Mouse (Mus musculus): Measurements from ENCODE around the gene Prn.

Gene Prn

GRCm38 (mm10) chr2:131909683-131910572 is at the start of gene Prn, which contains the start of gene Prnp:
Prn (plus strand) TSS chr2:131909957.
Prnp (plus strand) TSS chr2:131909928.
- DNase-seq (ENCODE audit: low spot score in 2 of 2) = peak; percentile 70 to 87

- DNase-seq (ENCODE audit: low spot score in 2 of 2) = no peak
Observed at GRCm38 (mm10) chr2:131862617-131863275, 47.0 kb upstream of the Prn start.

GRCm38 (mm10) chr2:131863472-131863871 is 46.3 kb upstream of the Prn start:
- no peak for DNase-seq (ENCODE audit: low spot score in 2 of 2)

GRCm38 (mm10) chr2:131864262-131864796 is 45.4 kb upstream of the Prn start:
- DNase-seq (ENCODE audit: low spot score in 2 of 2) = no peak

- no peak for DNase-seq (ENCODE audit: low spot score in 2 of 2)
Observed at GRCm38 (mm10) chr2:131866676-131867075, 43.1 kb upstream of the Prn start.

GRCm38 (mm10) chr2:131868983-131869382 is 40.8 kb upstream of the Prn start:
- no peak for DNase-seq (ENCODE audit: low spot score in 2 of 2)

GRCm38 (mm10) chr2:131873376-131873775 is 36.4 kb upstream of the Prn start:
- no peak for DNase-seq (ENCODE audit: low spot score in 2 of 2)

GRCm38 (mm10) chr2:131876551-131877265 is 33.0 kb upstream of the Prn start:
- no peak for DNase-seq (ENCODE audit: low spot score in 2 of 2)

GRCm38 (mm10) chr2:131881766-131882165 is 28.0 kb upstream of the Prn start:
- no peak for DNase-seq (ENCODE audit: low spot score in 2 of 2)

GRCm38 (mm10) chr2:131883136-131883535 is 26.6 kb upstream of the Prn start:
- peak; percentile 59 to 66 for DNase-seq (ENCODE audit: low spot score in 2 of 2)

GRCm38 (mm10) chr2:131886503-131887160 is 23.1 kb upstream of the Prn start:
- no peak for DNase-seq (ENCODE audit: low spot score in 2 of 2)

- DNase-seq (ENCODE audit: low spot score in 2 of 2) = no peak
Observed at GRCm38 (mm10) chr2:131888233-131888632, 21.5 kb upstream of the Prn start.

GRCm38 (mm10) chr2:131892534-131892933 is 17.2 kb upstream of the Prn start:
- DNase-seq (ENCODE audit: low spot score in 2 of 2) = no peak

GRCm38 (mm10) chr2:131895106-131895505 is 14.7 kb upstream of the Prn start:
- no peak for DNase-seq (ENCODE audit: low spot score in 2 of 2)

GRCm38 (mm10) chr2:131896011-131896410 is 13.7 kb upstream of the Prn start:
- DNase-seq (ENCODE audit: low spot score in 2 of 2) = no peak

GRCm38 (mm10) chr2:131897336-131898109 is 12.2 kb upstream of the Prn start:
- no peak for DNase-seq (ENCODE audit: low spot score in 2 of 2)

- DNase-seq (ENCODE audit: low spot score in 2 of 2) = no peak
Observed at GRCm38 (mm10) chr2:131902423-131902822, 7.3 kb upstream of the Prn start.

GRCm38 (mm10) chr2:131902867-131903266 is 6.9 kb upstream of the Prn start:
- DNase-seq (ENCODE audit: low spot score in 2 of 2) = no peak

GRCm38 (mm10) chr2:131905025-131905424 is 4.7 kb upstream of the Prn start:
- no peak for DNase-seq (ENCODE audit: low spot score in 2 of 2)

- DNase-seq (ENCODE audit: low spot score in 2 of 2) = no peak
Observed at GRCm38 (mm10) chr2:131905776-131906175, 4.0 kb upstream of the Prn start.

GRCm38 (mm10) chr2:131906266-131906665 is 3.5 kb upstream of the Prn start:
- no peak for DNase-seq (ENCODE audit: low spot score in 2 of 2)

All from left cerebral cortex, adult 9 months (tissue).